Mouse (Mus musculus) liver, postnatal 0 days (tissue): ENCODE results near the gene Rims1. TPM values are rescaled to one million over a fixed set of nuclear protein-coding genes. Genes with fewer than 3 reads are reported as not detected.

Experiments
- ATAC-seq: fragments of 200-750 bp; cut with Nextera tagmentation; 2 replicates; pipeline ENCODE4 v1.8.0; 2017; ENCODE audit warnings: mild to moderate bottlenecking, moderate library complexity
- DNase-seq: peaks from one replicate; pipeline ENCODE4 v3.0.0-alpha.2; 2016
- H3K27ac ChIP-seq: fragments of 300-500 bp; sonication (generic); 2 replicates; pipeline ENCODE4 v1.5.1; 2014; ENCODE audit warnings: antibody characterized with exemption, moderate library complexity, mild to moderate bottlenecking, low read depth
- H3K27me3 ChIP-seq: fragments of 300-500 bp; sonication (generic); 2 replicates; pipeline ENCODE4 v1.6.1; 2014; ENCODE audit warnings: low read length, control low read depth, mixed read lengths; ENCODE audit not compliant: insufficient read depth
- H3K36me3 ChIP-seq: fragments of 300-500 bp; sonication (generic); replicated peaks from 2 replicates; pipeline ENCODE4 v1.6.1; 2014; ENCODE audit warnings: mild to moderate bottlenecking, control low read depth, low read length, moderate library complexity, mixed read lengths; ENCODE audit not compliant: insufficient read depth
- H3K4me1 ChIP-seq: fragments of 300-500 bp; sonication (generic); 2 replicates; pipeline ENCODE4 v1.6.1; 2014; ENCODE audit warnings: antibody characterized with exemption, mild to moderate bottlenecking, control low read depth; ENCODE audit not compliant: insufficient read depth
- H3K4me2 ChIP-seq: fragments of 300-500 bp; sonication (generic); 2 replicates; pipeline ENCODE4 v1.6.1; 2014; ENCODE audit warnings: low read depth, mild to moderate bottlenecking, low read length, moderate library complexity, mixed read lengths
- H3K4me3 ChIP-seq: fragments of 300-500 bp; sonication (generic); 2 replicates; pipeline ENCODE4 v1.5.1; 2014; ENCODE audit warnings: low read depth, low read length
- H3K9ac ChIP-seq: fragments of 300-500 bp; sonication (generic); replicated peaks from 2 replicates; pipeline ENCODE4 v1.6.1; 2014; ENCODE audit warnings: mild to moderate bottlenecking, moderate library complexity
- H3K9me3 ChIP-seq: fragments of 300-500 bp; sonication (generic); 2 replicates; pipeline ENCODE4 v1.6.1; 2016; ENCODE audit warnings: mild to moderate bottlenecking, control low read depth, low read length, mixed read lengths
- CTCF ChIP-seq: sonication (generic); IDR thresholded peaks from 2 replicates; pipeline ENCODE4 v1.5.1; 2016; ENCODE audit warnings: antibody characterized with exemption, low read depth
- EP300 ChIP-seq: IDR thresholded peaks from 2 replicates; pipeline ENCODE4 v1.6.1; 2016; ENCODE audit warnings: antibody characterized with exemption, low read depth, mild to moderate bottlenecking
- WGBS: fragments of 180-500 bp; shearing (Covaris S2); extraction: QIAGEN DNeasy Blood & Tissue Kit; methylation state at CpG from one replicate; pipeline ENCODE4 v1.1.7; 2014; ENCODE audit not compliant: insufficient replicate concordance; 5-methylcytosine and 5-hydroxymethylcytosine counted together
- polyA plus RNA-seq: library from polyadenylated mRNA; unstranded; fragments of >200 nt; fragmentation: Nextera tagmentation; extraction: Ambion mirVana; gene quantifications from 2 replicates; pipeline ENCODE4 v1.2.1, GENCODE M21; 2015

The Rims1 gene
- polyA plus RNA-seq, 1 experiment from 2014 or later, result not detected

GRCm38 (mm10) chr1:22320941-22321676 is 484.7 kb downstream of the Rims1 start:
- H3K4me3 ChIP-seq, result no peak overlapping the region
- H3K9me3 ChIP-seq, result no peaks in the 10 kb centered on the region
- H3K4me2 ChIP-seq, result no peak overlapping the region
- DNase-seq (no peak), ATAC-seq (no peak)
- H3K36me3 ChIP-seq, result no peaks in the 10 kb centered on the region
- H3K27me3 ChIP-seq, result no peaks in the 10 kb centered on the region
- H3K4me1 ChIP-seq, result no peaks in the 10 kb centered on the region
- TF ChIP-seq CTCF, result no peak
- no peak for TF ChIP-seq EP300
- WGBS, result 57% methylated on average over 6 of the region's 6 CpGs
- H3K9ac ChIP-seq, result no peak overlapping the region
- H3K27ac ChIP-seq, result no peak overlapping the region

- H3K27me3 ChIP-seq, result no peaks in the 10 kb centered on the region
- no peak for DNase-seq
- H3K9ac ChIP-seq, result no peak overlapping the region; the same call in 1 of the 2 replicates
- H3K27ac ChIP-seq, result no peak overlapping the region
- peak overlapping the region; percentile 10; the same call in 1 of the 2 replicates for H3K4me3 ChIP-seq
- no peaks in the 10 kb centered on the region for H3K9me3 ChIP-seq
- ATAC-seq, result peak; percentile 53
- H3K4me2 ChIP-seq, result peak overlapping the region; percentile 64
- no peaks in the 10 kb centered on the region for H3K36me3 ChIP-seq
- no peaks in the 10 kb centered on the region for H3K4me1 ChIP-seq
- 30% methylated on average over 2 of the region's 2 CpGs for WGBS
- TF ChIP-seq CTCF, result no peak
- no peak for TF ChIP-seq EP300
These were observed 490.3 kb downstream of the Rims1 start for GRCm38 (mm10) chr1:22315537-22315936.

GRCm38 (mm10) chr1:22311471-22311870 is 494.3 kb downstream of the Rims1 start:
- DNase-seq (no peak), ATAC-seq (no peak)
- Histone ChIP-seq H3K4me2 (no peak overlapping the region), H3K36me3 (no peaks in the 10 kb centered on the region), H3K4me3 (no peak overlapping the region), H3K9ac (no peak overlapping the region), H3K27ac (no peak overlapping the region), H3K27me3 (no peaks in the 10 kb centered on the region), H3K9me3 (no peaks in the 10 kb centered on the region), H3K4me1 (no peaks in the 10 kb centered on the region)
- WGBS, result 79% methylated on average over 7 of the region's 7 CpGs
- TF ChIP-seq CTCF (no peak), EP300 (no peak)

- Histone ChIP-seq H3K4me3 (no peak overlapping the region), H3K9ac (no peak overlapping the region), H3K36me3 (no peaks in the 10 kb centered on the region), H3K27me3 (no peaks in the 10 kb centered on the region), H3K9me3 (no peaks in the 10 kb centered on the region), H3K27ac (no peak overlapping the region), H3K4me2 (no peak overlapping the region), H3K4me1 (no peaks in the 10 kb centered on the region)
- no peak for DNase-seq
- ATAC-seq, result no peak
- no peak for TF ChIP-seq CTCF
- TF ChIP-seq EP300, result no peak
- WGBS, result 76% methylated on average over 5 of the region's 5 CpGs
These were observed 499.3 kb downstream of the Rims1 start for GRCm38 (mm10) chr1:22306519-22306918.

GRCm38 (mm10) chr1:22305932-22306331 is 499.9 kb downstream of the Rims1 start:
- DNase-seq (no peak), ATAC-seq (no peak)
- TF ChIP-seq EP300 (no peak), CTCF (no peak)
- no peak overlapping the region for H3K27ac ChIP-seq
- H3K4me1 ChIP-seq, result no peaks in the 10 kb centered on the region
- no peak overlapping the region for H3K9ac ChIP-seq
- no peaks in the 10 kb centered on the region for H3K36me3 ChIP-seq
- WGBS, result 71% methylated on average over 1 of the region's 1 CpGs
- H3K9me3 ChIP-seq, result no peaks in the 10 kb centered on the region
- H3K4me3 ChIP-seq, result no peak overlapping the region
- no peak overlapping the region for H3K4me2 ChIP-seq
- no peaks in the 10 kb centered on the region for H3K27me3 ChIP-seq

- WGBS, result 27% methylated on average over 3 of the region's 3 CpGs
- Histone ChIP-seq H3K36me3 (no peaks in the 10 kb centered on the region), H3K4me2 (no peak overlapping the region), H3K27me3 (no peaks in the 10 kb centered on the region), H3K9ac (no peak overlapping the region), H3K4me1 (no peaks in the 10 kb centered on the region), H3K27ac (no peak overlapping the region), H3K9me3 (no peaks in the 10 kb centered on the region), H3K4me3 (no peak overlapping the region)
- ATAC-seq (no peak), DNase-seq (no peak)
- TF ChIP-seq EP300 (no peak), CTCF (no peak)
These were observed 511.8 kb downstream of the Rims1 start for GRCm38 (mm10) chr1:22293953-22294352.
